Mouse (Mus musculus): ENCODE data around the gene Dact2. TPM values are rescaled to one million over a fixed set of nuclear protein-coding genes. Genes with fewer than 3 reads are reported as not detected.

The Dact2 gene
- polyA plus RNA-seq, 1 experiment from 2014 or later, result 7.8 TPM

- 44% methylated on average over 11 of the region's 11 CpGs for WGBS
- Histone ChIP-seq H3K36me3 (ENCODE audit: control insufficient read depth, insufficient read depth) (no peaks in the 10 kb centered on the region), H3K27me3 (replicated peaks; ENCODE audit: control insufficient read depth, insufficient read depth, low read length) (no peaks in the 10 kb centered on the region), H3K9me3 (ENCODE audit: control insufficient read depth) (no peaks in the 10 kb centered on the region), H3K4me3 (ENCODE audit: low read depth, low read length) (no peak overlapping the region), H3K27ac (ENCODE audit: low read depth, low read length) (no peak overlapping the region), H3K9ac (ENCODE audit: low read depth, low read length) (no peak overlapping the region), H3K4me1 (replicated peaks; ENCODE audit: control insufficient read depth, insufficient read depth, low read length) (no peaks in the 10 kb centered on the region), H3K4me2 (replicated peaks; ENCODE audit: low read depth) (no peak overlapping the region)
- peak; percentile 57 for TF ChIP-seq CTCF (IDR thresholded peaks at IDR 0.05; ENCODE audit: low read depth)
- no peak for ATAC-seq
Observed at GRCm38 (mm10) chr17:14221893-14222615, 17.9 kb upstream of the Dact2 start.

GRCm38 (mm10) chr17:14220606-14221202 is 16.6 kb upstream of the Dact2 start:
- TF ChIP-seq CTCF (IDR thresholded peaks at IDR 0.05; ENCODE audit: low read depth), result peak; percentile 92
- ATAC-seq, result no peak
- H3K27ac ChIP-seq (ENCODE audit: low read depth, low read length), result no peak overlapping the region
- no peak overlapping the region for H3K9ac ChIP-seq (ENCODE audit: low read depth, low read length)
- no peaks in the 10 kb centered on the region for H3K36me3 ChIP-seq (ENCODE audit: control insufficient read depth, insufficient read depth)
- no peaks in the 10 kb centered on the region for H3K4me1 ChIP-seq (replicated peaks; ENCODE audit: control insufficient read depth, insufficient read depth, low read length)
- H3K4me3 ChIP-seq (ENCODE audit: low read depth, low read length), result no peak overlapping the region
- WGBS, result 62% methylated on average over 7 of the region's 7 CpGs
- no peaks in the 10 kb centered on the region for H3K9me3 ChIP-seq (ENCODE audit: control insufficient read depth)
- H3K27me3 ChIP-seq (replicated peaks; ENCODE audit: control insufficient read depth, insufficient read depth, low read length), result no peaks in the 10 kb centered on the region
- H3K4me2 ChIP-seq (replicated peaks; ENCODE audit: low read depth), result no peak overlapping the region

GRCm38 (mm10) chr17:14213976-14214529 is 9.9 kb upstream of the Dact2 start:
- TF ChIP-seq CTCF (IDR thresholded peaks at IDR 0.05; ENCODE audit: low read depth), result no peak
- H3K9me3 ChIP-seq (ENCODE audit: control insufficient read depth), result no peaks in the 10 kb centered on the region
- no peak for ATAC-seq
- H3K9ac ChIP-seq (ENCODE audit: low read depth, low read length), result no peak overlapping the region
- H3K27me3 ChIP-seq (replicated peaks; ENCODE audit: control insufficient read depth, insufficient read depth, low read length), result no peaks in the 10 kb centered on the region
- no peak overlapping the region for H3K4me2 ChIP-seq (replicated peaks; ENCODE audit: low read depth)
- no peaks in the 10 kb centered on the region for H3K36me3 ChIP-seq (ENCODE audit: control insufficient read depth, insufficient read depth)
- no peaks in the 10 kb centered on the region for H3K4me1 ChIP-seq (replicated peaks; ENCODE audit: control insufficient read depth, insufficient read depth, low read length)
- no peak overlapping the region for H3K4me3 ChIP-seq (ENCODE audit: low read depth, low read length)
- WGBS, result 46% methylated on average over 3 of the region's 3 CpGs
- H3K27ac ChIP-seq (ENCODE audit: low read depth, low read length), result no peak overlapping the region

- Histone ChIP-seq H3K4me3 (ENCODE audit: low read depth, low read length) (no peak overlapping the region), H3K27ac (ENCODE audit: low read depth, low read length) (no peak overlapping the region), H3K4me2 (replicated peaks; ENCODE audit: low read depth) (no peak overlapping the region), H3K9me3 (ENCODE audit: control insufficient read depth) (no peaks in the 10 kb centered on the region), H3K4me1 (replicated peaks; ENCODE audit: control insufficient read depth, insufficient read depth, low read length) (no peaks in the 10 kb centered on the region), H3K27me3 (replicated peaks; ENCODE audit: control insufficient read depth, insufficient read depth, low read length) (no peaks in the 10 kb centered on the region), H3K36me3 (ENCODE audit: control insufficient read depth, insufficient read depth) (no peaks in the 10 kb centered on the region), H3K9ac (ENCODE audit: low read depth, low read length) (no peak overlapping the region)
- no peak for ATAC-seq
- 79% methylated on average over 7 of the region's 7 CpGs for WGBS
- no peak for TF ChIP-seq CTCF (IDR thresholded peaks at IDR 0.05; ENCODE audit: low read depth)
Observed at GRCm38 (mm10) chr17:14212796-14213195, 8.7 kb upstream of the Dact2 start.

- Histone ChIP-seq H3K36me3 (ENCODE audit: control insufficient read depth, insufficient read depth) (no peaks in the 10 kb centered on the region), H3K4me1 (replicated peaks; ENCODE audit: control insufficient read depth, insufficient read depth, low read length) (0 out of 2 replicates have a peak, but pooled peaks cover 4% of the 10 kb centered on the region), H3K27ac (ENCODE audit: low read depth, low read length) (no peak overlapping the region), H3K9ac (ENCODE audit: low read depth, low read length) (no peak overlapping the region), H3K9me3 (ENCODE audit: control insufficient read depth) (no peaks in the 10 kb centered on the region), H3K4me3 (ENCODE audit: low read depth, low read length) (no peak overlapping the region), H3K27me3 (replicated peaks; ENCODE audit: control insufficient read depth, insufficient read depth, low read length) (peaks cover 10% of the 10 kb centered on the region; the same call in 1 of the 2 replicates), H3K4me2 (replicated peaks; ENCODE audit: low read depth) (no peak overlapping the region)
- ATAC-seq, result no peak
- no peak for TF ChIP-seq CTCF (IDR thresholded peaks at IDR 0.05; ENCODE audit: low read depth)
- 44% methylated on average over 5 of the region's 5 CpGs for WGBS
Observed at GRCm38 (mm10) chr17:14207093-14207561, 3.0 kb upstream of the Dact2 start.

GRCm38 (mm10) chr17:14206062-14206461 is 2.0 kb upstream of the Dact2 start:
- Histone ChIP-seq H3K4me1 (replicated peaks; ENCODE audit: control insufficient read depth, insufficient read depth, low read length) (0 out of 2 replicates have a peak, but pooled peaks cover 7% of the 10 kb centered on the region), H3K36me3 (ENCODE audit: control insufficient read depth, insufficient read depth) (no peaks in the 10 kb centered on the region), H3K9ac (ENCODE audit: low read depth, low read length) (no peak overlapping the region), H3K27me3 (replicated peaks; ENCODE audit: control insufficient read depth, insufficient read depth, low read length) (peaks cover 10% of the 10 kb centered on the region; the same call in 1 of the 2 replicates), H3K4me2 (replicated peaks; ENCODE audit: low read depth) (no peak overlapping the region), H3K27ac (ENCODE audit: low read depth, low read length) (no peak overlapping the region), H3K4me3 (ENCODE audit: low read depth, low read length) (no peak overlapping the region), H3K9me3 (ENCODE audit: control insufficient read depth) (no peaks in the 10 kb centered on the region)
- 29% methylated on average over 3 of the region's 3 CpGs for WGBS
- ATAC-seq, result no peak
- TF ChIP-seq CTCF (IDR thresholded peaks at IDR 0.05; ENCODE audit: low read depth), result peak; percentile 96
